Mouse (Mus musculus): Measurements from ENCODE around the gene Wdr74. TPM values are rescaled to one million over a fixed set of nuclear protein-coding genes. Genes with fewer than 3 reads are reported as not detected.
A peak's percentile ranks its signal among the peaks of the same experiment; 100 is the strongest.

Wdr74 gene
- polyA plus RNA-seq, 1 experiment from 2014 or later, result 36.8 TPM

DNA sequence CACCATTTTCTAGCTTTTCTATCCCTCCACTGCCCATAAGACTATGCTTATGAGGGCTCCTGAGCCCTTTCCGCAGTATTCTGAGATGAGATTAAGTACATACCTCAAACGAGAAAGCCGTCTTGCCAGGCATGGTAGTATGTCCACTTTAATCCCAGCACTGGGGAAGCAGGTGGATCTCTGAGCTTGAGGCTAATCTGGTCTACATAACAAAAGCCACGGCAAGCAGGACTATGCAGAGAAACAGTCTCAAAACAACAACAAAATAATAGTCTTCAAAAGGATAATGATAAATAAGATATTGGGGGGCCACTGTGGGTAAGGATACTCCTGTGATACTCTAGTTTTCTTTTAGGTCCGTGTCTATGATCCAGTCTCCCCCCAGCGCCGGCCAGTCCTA lies 3.3 kb downstream of the Wdr74 start:
- Histone ChIP-seq H3K36me3 (replicated peaks; ENCODE audit: insufficient read depth, low read length) (peaks cover 42% of the 10 kb centered on the region), H3K4me1 (ENCODE audit: insufficient read depth) (peaks cover 20% of the 10 kb centered on the region), H3K9ac (replicated peaks) (no peak overlapping the region), H3K9me3 (ENCODE audit: low read length) (no peaks in the 10 kb centered on the region), H3K27ac (ENCODE audit: low read depth) (no peak overlapping the region), H3K4me2 (ENCODE audit: low read depth, low read length) (no peak overlapping the region), H3K27me3 (ENCODE audit: insufficient read depth, low read length) (no peaks in the 10 kb centered on the region), H3K4me3 (ENCODE audit: low read depth, low read length) (no peak overlapping the region)
- WGBS (ENCODE audit: insufficient replicate concordance), result 76% methylated on average over 7 of the region's 7 CpGs
- ATAC-seq, result no peak
- no peak for TF ChIP-seq CTCF (IDR thresholded peaks at IDR 0.05; ENCODE audit: low read depth)
- no peak for TF ChIP-seq EP300 (IDR thresholded peaks at IDR 0.05; ENCODE audit: low read depth)
- no peak for DNase-seq

DNA sequence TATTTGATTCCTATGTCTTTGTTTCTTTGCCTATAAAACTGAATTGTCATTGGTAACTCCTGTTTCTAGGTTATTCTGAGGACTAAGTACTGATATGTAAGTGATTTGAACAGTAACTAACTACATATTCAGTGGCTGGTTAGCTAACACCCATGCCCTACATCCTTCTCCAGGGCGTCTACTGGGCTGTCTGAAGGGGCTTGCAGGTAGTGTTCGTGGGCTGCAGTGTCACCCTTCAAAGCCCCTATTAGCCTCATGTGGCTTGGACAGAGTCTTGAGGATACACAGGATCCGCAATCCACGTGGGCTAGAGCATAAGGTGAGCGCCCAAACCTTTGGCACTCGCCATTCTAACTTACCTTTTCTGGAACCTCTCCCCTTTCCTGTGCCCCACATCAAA lies 4.0 kb downstream of the Wdr74 start:
- no peak for DNase-seq
- no peak overlapping the region for H3K4me3 ChIP-seq (ENCODE audit: low read depth, low read length)
- 79% methylated on average over 6 of the region's 6 CpGs for WGBS (ENCODE audit: insufficient replicate concordance)
- H3K9me3 ChIP-seq (ENCODE audit: low read length), result no peaks in the 10 kb centered on the region
- TF ChIP-seq EP300 (IDR thresholded peaks at IDR 0.05; ENCODE audit: low read depth), result no peak
- no peak for TF ChIP-seq CTCF (IDR thresholded peaks at IDR 0.05; ENCODE audit: low read depth)
- no peak overlapping the region for H3K9ac ChIP-seq (replicated peaks)
- no peak for ATAC-seq
- H3K27me3 ChIP-seq (ENCODE audit: insufficient read depth, low read length), result no peaks in the 10 kb centered on the region
- peaks cover 42% of the 10 kb centered on the region for H3K36me3 ChIP-seq (replicated peaks; ENCODE audit: insufficient read depth, low read length)
- no peak overlapping the region for H3K27ac ChIP-seq (ENCODE audit: low read depth)
- peaks cover 20% of the 10 kb centered on the region for H3K4me1 ChIP-seq (ENCODE audit: insufficient read depth)
- H3K4me2 ChIP-seq (ENCODE audit: low read depth, low read length), result no peak overlapping the region

DNA sequence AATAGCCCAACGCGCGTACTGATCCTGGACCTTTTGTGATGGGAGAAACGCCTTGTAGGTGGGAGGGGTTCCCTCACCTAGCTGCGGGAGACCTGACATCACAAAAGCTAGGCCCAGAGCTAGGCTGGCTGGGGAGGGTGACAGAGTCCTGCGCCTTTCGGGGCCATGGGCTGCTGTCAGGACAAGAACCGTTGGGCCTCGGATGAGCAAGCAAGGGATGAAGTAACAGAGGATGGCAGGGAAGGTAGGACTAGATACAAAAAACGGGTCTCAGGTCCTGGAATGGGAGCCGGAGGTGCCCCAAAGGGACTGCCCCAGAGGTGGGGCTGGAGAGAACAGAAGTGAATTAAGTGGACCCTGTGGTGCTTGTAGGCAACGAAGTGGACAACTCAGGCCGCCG lies 5.0 kb downstream of the Wdr74 start, which contains the start of gene 1700092M07Rik:
Gene 1700092M07Rik, plus strand, starts transcription at position 116 of the 400 bp plus-strand sequence.
- H3K9ac ChIP-seq (replicated peaks), result peak within 1 kb of the TSS; percentile 84
- 69% methylated on average over 14 of the region's 14 CpGs for WGBS (ENCODE audit: insufficient replicate concordance)
- peak within 1 kb of the TSS; percentile 92 for H3K4me2 ChIP-seq (ENCODE audit: low read depth, low read length)
- H3K4me1 ChIP-seq (ENCODE audit: insufficient read depth), result peaks cover 16% of the 10 kb centered on the region
- no peaks in the 10 kb centered on the region for H3K27me3 ChIP-seq (ENCODE audit: insufficient read depth, low read length)
- no peak for ATAC-seq
- H3K4me3 ChIP-seq (ENCODE audit: low read depth, low read length), result peak within 1 kb of the TSS; percentile 70
- H3K36me3 ChIP-seq (replicated peaks; ENCODE audit: insufficient read depth, low read length), result peaks cover 50% of the 10 kb centered on the region
- TF ChIP-seq CTCF (IDR thresholded peaks at IDR 0.05; ENCODE audit: low read depth), result no peak
- TF ChIP-seq EP300 (IDR thresholded peaks at IDR 0.05; ENCODE audit: low read depth), result no peak
- peak within 1 kb of the TSS; percentile 92 for H3K27ac ChIP-seq (ENCODE audit: low read depth)
- no peak for DNase-seq
- no peaks in the 10 kb centered on the region for H3K9me3 ChIP-seq (ENCODE audit: low read length)

DNA sequence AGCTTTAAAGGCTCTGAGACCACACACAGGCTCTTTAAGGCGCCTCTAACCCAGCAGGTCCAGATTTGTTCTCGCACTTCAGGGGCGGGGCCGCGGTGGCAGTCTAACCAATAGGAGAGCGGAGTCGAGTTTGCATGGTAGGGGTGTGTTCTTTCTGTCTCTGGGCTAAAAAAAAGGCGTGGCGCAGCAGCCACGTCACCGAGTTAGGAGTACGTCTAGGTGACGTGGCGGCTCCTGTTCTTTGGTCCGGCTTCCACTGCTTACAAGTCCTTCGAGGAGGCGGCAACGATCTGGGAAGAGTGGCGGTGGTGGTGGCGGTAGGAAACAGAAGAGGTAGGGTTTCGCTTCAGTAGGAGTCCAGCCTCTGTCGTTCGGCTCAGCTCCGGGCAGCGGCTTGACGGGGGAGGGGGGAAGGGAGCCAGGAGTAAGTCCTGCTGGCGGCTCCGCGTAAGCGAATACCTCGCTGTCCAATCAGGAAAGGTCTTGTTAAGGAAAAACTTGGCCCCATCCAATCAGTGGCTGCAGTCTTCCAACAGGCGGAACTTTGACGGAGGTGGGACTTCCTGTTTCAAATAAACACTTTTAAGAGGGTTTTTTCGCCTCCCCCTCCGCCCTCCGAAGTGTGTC lies 5.7 kb downstream of the Wdr74 start, which contains the start of gene Stx5a:
Gene Stx5a, plus strand, starts transcription at position 171 of the 627 bp plus-strand sequence.
- under 1% methylated on average over 36 of the region's 36 CpGs for WGBS (ENCODE audit: insufficient replicate concordance)
- DNase-seq, result peak; percentile 95
- peaks cover 58% of the 10 kb centered on the region for H3K36me3 ChIP-seq (replicated peaks; ENCODE audit: insufficient read depth, low read length)

DNA sequence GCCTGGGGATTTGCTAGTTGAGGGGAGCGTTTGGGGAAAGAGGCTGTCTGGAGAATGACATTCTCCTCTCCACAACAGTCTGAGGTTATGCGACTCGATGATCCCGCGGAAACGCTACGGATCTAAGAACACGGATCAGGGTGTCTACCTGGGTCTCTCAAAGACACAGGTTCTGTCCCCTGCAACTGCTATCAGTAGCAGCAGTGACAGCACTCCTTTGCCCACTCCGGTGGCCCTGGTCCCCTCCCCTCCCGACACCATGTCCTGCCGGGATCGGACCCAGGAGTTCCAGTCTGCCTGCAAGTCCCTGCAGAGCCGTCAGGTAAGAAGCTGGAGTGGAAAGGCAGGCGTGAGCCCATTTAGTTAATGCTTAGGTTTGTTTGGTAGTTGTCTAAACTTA lies 6.5 kb downstream of the Wdr74 start:
- peaks cover 16% of the 10 kb centered on the region for H3K4me1 ChIP-seq (ENCODE audit: insufficient read depth)
- no peaks in the 10 kb centered on the region for H3K27me3 ChIP-seq (ENCODE audit: insufficient read depth, low read length)
- 7% methylated on average over 14 of the region's 14 CpGs for WGBS (ENCODE audit: insufficient replicate concordance)
- no peak for TF ChIP-seq EP300 (IDR thresholded peaks at IDR 0.05; ENCODE audit: low read depth)
- TF ChIP-seq CTCF (IDR thresholded peaks at IDR 0.05; ENCODE audit: low read depth), result no peak
- ATAC-seq (no peak), DNase-seq (peak; percentile 31)
- H3K4me2 ChIP-seq (ENCODE audit: low read depth, low read length), result peak overlapping the region; percentile 92
- H3K27ac ChIP-seq (ENCODE audit: low read depth), result peak overlapping the region; percentile 92
- peaks cover 65% of the 10 kb centered on the region for H3K36me3 ChIP-seq (replicated peaks; ENCODE audit: insufficient read depth, low read length)
- H3K9me3 ChIP-seq (ENCODE audit: low read length), result no peaks in the 10 kb centered on the region
- peak overlapping the region; percentile 70 for H3K4me3 ChIP-seq (ENCODE audit: low read depth, low read length)
- peak overlapping the region; percentile 84 for H3K9ac ChIP-seq (replicated peaks)

More for the DNA sequence above, 5.7 kb downstream of the Wdr74 start, which contains the start of gene Stx5a:
- peak within 1 kb of the TSS; percentile 84 for H3K9ac ChIP-seq (replicated peaks)
- H3K27me3 ChIP-seq (ENCODE audit: insufficient read depth, low read length), result no peaks in the 10 kb centered on the region
- 0 out of 2 replicates have a peak, but pooled peaks have one; percentile 15 for TF ChIP-seq CTCF (IDR thresholded peaks at IDR 0.05; ENCODE audit: low read depth)
- TF ChIP-seq EP300 (IDR thresholded peaks at IDR 0.05; ENCODE audit: low read depth), result peak; percentile 78; the same call in 1 of the 2 replicates
- ATAC-seq, result peak; percentile 97
- H3K9me3 ChIP-seq (ENCODE audit: low read length), result no peaks in the 10 kb centered on the region
- H3K27ac ChIP-seq (ENCODE audit: low read depth), result peak within 1 kb of the TSS; percentile 92
- H3K4me2 ChIP-seq (ENCODE audit: low read depth, low read length), result peak within 1 kb of the TSS; percentile 92
- peaks cover 16% of the 10 kb centered on the region for H3K4me1 ChIP-seq (ENCODE audit: insufficient read depth)
- H3K4me3 ChIP-seq (ENCODE audit: low read depth, low read length), result peak within 1 kb of the TSS; percentile 70

DNA sequence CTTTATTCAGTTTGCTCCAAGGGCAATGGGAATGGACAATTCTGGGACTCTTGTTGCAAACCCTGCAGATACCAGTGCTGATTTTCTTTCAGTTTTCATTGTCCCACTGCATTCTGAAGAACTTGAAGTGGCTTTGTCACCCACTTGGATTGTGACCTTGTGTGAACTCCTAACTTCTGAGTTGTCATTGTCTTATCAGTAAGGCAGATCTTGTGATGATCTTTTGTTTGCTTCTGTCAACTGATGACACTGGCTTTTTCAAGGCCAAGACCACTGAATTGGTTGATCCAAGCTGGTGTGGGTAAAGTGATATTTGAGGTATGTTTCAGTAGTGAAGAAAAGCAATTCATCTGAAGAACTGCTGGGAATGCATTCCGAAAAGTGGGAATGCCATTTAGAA lies 9.8 kb downstream of the Wdr74 start:
- no peak overlapping the region for H3K4me3 ChIP-seq (ENCODE audit: low read depth, low read length)
- H3K4me1 ChIP-seq (ENCODE audit: insufficient read depth), result peaks cover 15% of the 10 kb centered on the region
- peaks cover 67% of the 10 kb centered on the region for H3K36me3 ChIP-seq (replicated peaks; ENCODE audit: insufficient read depth, low read length)
- no peak overlapping the region for H3K9ac ChIP-seq (replicated peaks)
- no peak overlapping the region for H3K27ac ChIP-seq (ENCODE audit: low read depth)
- ATAC-seq (no peak), DNase-seq (no peak)
- H3K4me2 ChIP-seq (ENCODE audit: low read depth, low read length), result no peak overlapping the region
- 86% methylated on average over 1 of the region's 1 CpGs for WGBS (ENCODE audit: insufficient replicate concordance)
- H3K9me3 ChIP-seq (ENCODE audit: low read length), result no peaks in the 10 kb centered on the region
- no peaks in the 10 kb centered on the region for H3K27me3 ChIP-seq (ENCODE audit: insufficient read depth, low read length)
- TF ChIP-seq CTCF (IDR thresholded peaks at IDR 0.05; ENCODE audit: low read depth) (no peak), EP300 (IDR thresholded peaks at IDR 0.05; ENCODE audit: low read depth) (no peak)

Measured in liver, postnatal 0 days (tissue).